Mouse (Mus musculus) 3134 (cell line): ENCODE measurements at regions not wholly inside any gene's neighbourhood (a gene's known extent, or its start where the extent isn't known, plus 50 kb on each side); places are given as distances from the start of the nearest gene placed in this dataset.
"Not testable (repeated sequence)": the region's sequence is repeated elsewhere in the genome, so short reads cannot be mapped to it uniquely, and the experiment has no call there.

Source experiments
- DNase-seq: peaks from one replicate; pipeline ENCODE4 v3.0.0-alpha.2; 2011; ENCODE audit warnings: low spot score; ENCODE audit not compliant: insufficient read length; ENCODE audit errors: extremely low read depth

GRCm38 (mm10) chr1:149129767-149130287 lies 831.3 kb downstream of the Pla2g4a start:
- no peak for DNase-seq

- DNase-seq: no peak
Measured at GRCm38 (mm10) chr1:149129138-149129537, 832.0 kb downstream of the Pla2g4a start.

GRCm38 (mm10) chr1:149127709-149128108 lies 833.4 kb downstream of the Pla2g4a start:
- no peak for DNase-seq

GRCm38 (mm10) chr1:149103396-149103795 lies 857.7 kb downstream of the Pla2g4a start:
- DNase-seq: no peak

GRCm38 (mm10) chr1:149097426-149097825 lies 863.7 kb downstream of the Pla2g4a start:
- no peak for DNase-seq

GRCm38 (mm10) chr1:149074681-149075080 lies 886.4 kb downstream of the Pla2g4a start:
- no peak for DNase-seq

GRCm38 (mm10) chr1:149069570-149069969 lies 891.5 kb downstream of the Pla2g4a start:
- no peak for DNase-seq

GRCm38 (mm10) chr1:149063011-149063410 lies 898.1 kb downstream of the Pla2g4a start:
- DNase-seq: not testable (repeated sequence)

- DNase-seq: no peak
Measured at GRCm38 (mm10) chr1:149038188-149038967, 922.7 kb downstream of the Pla2g4a start.

- DNase-seq: peak; percentile 4
Measured at GRCm38 (mm10) chr1:149028316-149028715, 932.8 kb downstream of the Pla2g4a start.

GRCm38 (mm10) chr1:149021734-149022133 lies 939.4 kb downstream of the Pla2g4a start:
- no peak for DNase-seq

GRCm38 (mm10) chr1:149021273-149021672 lies 939.8 kb downstream of the Pla2g4a start:
- DNase-seq: no peak

- no peak for DNase-seq
Measured at GRCm38 (mm10) chr1:149014559-149014958, 946.5 kb downstream of the Pla2g4a start.

GRCm38 (mm10) chr1:149010767-149011166 lies 950.3 kb downstream of the Pla2g4a start:
- DNase-seq: no peak

GRCm38 (mm10) chr1:149000092-149000491 lies 961.0 kb downstream of the Pla2g4a start:
- DNase-seq: no peak

- DNase-seq: no peak
Measured at GRCm38 (mm10) chr1:148993586-148993985, 967.5 kb downstream of the Pla2g4a start.

GRCm38 (mm10) chr1:148977377-148977776 lies 983.7 kb downstream of the Pla2g4a start:
- DNase-seq: no peak

GRCm38 (mm10) chr1:148965358-148965757 lies 995.7 kb downstream of the Pla2g4a start:
- DNase-seq: no peak

GRCm38 (mm10) chr1:148934366-148934765 lies 1026.7 kb downstream of the Pla2g4a start:
- DNase-seq: no peak

GRCm38 (mm10) chr1:148924506-148924905 lies 1036.6 kb downstream of the Pla2g4a start:
- DNase-seq: no peak

GRCm38 (mm10) chr1:148917062-148917461 lies 1044.0 kb downstream of the Pla2g4a start:
- no peak for DNase-seq

- no peak for DNase-seq
Measured at GRCm38 (mm10) chr1:148912819-148913218, 1048.3 kb downstream of the Pla2g4a start.
